Mouse (Mus musculus) liver, embryonic 13.5 days (tissue): ENCODE results near the gene Aar2. TPM values are rescaled to one million over a fixed set of nuclear protein-coding genes. Genes with fewer than 3 reads are reported as not detected.

Experiments used
- ATAC-seq: fragments of 200-750 bp; cut with Nextera tagmentation; 2 replicates; pipeline ENCODE4 v1.8.0; 2017; ENCODE audit warnings: low read depth, mild to moderate bottlenecking, moderate number of reproducible peaks, moderate library complexity
- DNase-seq: peaks from one replicate; pipeline ENCODE4 v3.0.0; 2022
- H3K27ac ChIP-seq: fragments of 300-500 bp; sonication (generic); 2 replicates; pipeline ENCODE4 v1.5.1; 2015; ENCODE audit warnings: moderate library complexity, mild to moderate bottlenecking, inconsistent platforms
- H3K27me3 ChIP-seq: fragments of 300-500 bp; sonication (generic); 2 replicates; pipeline ENCODE4 v1.6.1; 2015; ENCODE audit warnings: mild to moderate bottlenecking, inconsistent platforms
- H3K36me3 ChIP-seq: fragments of 300-500 bp; sonication (generic); 2 replicates; pipeline ENCODE4 v1.6.1; 2015; ENCODE audit warnings: mild to moderate bottlenecking, inconsistent platforms
- H3K4me1 ChIP-seq: fragments of 300-500 bp; sonication (generic); replicated peaks from 2 replicates; pipeline ENCODE4 v1.6.1; 2015; ENCODE audit warnings: inconsistent platforms
- H3K4me2 ChIP-seq: fragments of 300-500 bp; sonication (generic); 2 replicates; pipeline ENCODE4 v1.6.1; 2015; ENCODE audit warnings: inconsistent platforms, mild to moderate bottlenecking, moderate library complexity
- H3K4me3 ChIP-seq: fragments of 300-500 bp; sonication (generic); replicated peaks from 2 replicates; pipeline ENCODE4 v1.5.1; 2015; ENCODE audit warnings: mild to moderate bottlenecking, inconsistent platforms
- H3K9ac ChIP-seq: fragments of 300-500 bp; sonication (generic); 2 replicates; pipeline ENCODE4 v1.6.1; 2015; ENCODE audit warnings: mild to moderate bottlenecking, inconsistent platforms
- H3K9me3 ChIP-seq: fragments of 300-500 bp; sonication (generic); replicated peaks from 2 replicates; pipeline ENCODE4 v1.6.1; 2016; ENCODE audit warnings: inconsistent platforms
- WGBS: fragments of 180-500 bp; shearing (Covaris S2); methylation state at CpG from one replicate; pipeline ENCODE4 v1.1.7; 2015; ENCODE audit not compliant: insufficient replicate concordance; 5-methylcytosine and 5-hydroxymethylcytosine counted together
- polyA plus RNA-seq: library from polyadenylated mRNA; unstranded; fragments of >200 nt; fragmentation: Nextera tagmentation; extraction: Ambion mirVana; gene quantifications from 2 replicates; pipeline ENCODE4 v1.2.1, GENCODE M21; 2015

Aar2 gene
- polyA plus RNA-seq, 1 experiment from 2014 or later, result 15.6 TPM

- ATAC-seq (no peak), DNase-seq (no peak)
- no peak overlapping the region for H3K9ac ChIP-seq
- no peak overlapping the region for H3K4me2 ChIP-seq
- H3K4me3 ChIP-seq, result no peak overlapping the region
- no peaks in the 10 kb centered on the region for H3K9me3 ChIP-seq
- H3K27ac ChIP-seq, result no peak overlapping the region
- WGBS, result 45% methylated on average over 11 of the region's 11 CpGs
- no peaks in the 10 kb centered on the region for H3K36me3 ChIP-seq
- H3K4me1 ChIP-seq, result no peaks in the 10 kb centered on the region
- no peaks in the 10 kb centered on the region for H3K27me3 ChIP-seq
Observed at GRCm38 (mm10) chr2:156522994-156523393, 24.4 kb upstream of the Aar2 start.

GRCm38 (mm10) chr2:156524078-156524477 is 23.3 kb upstream of the Aar2 start:
- H3K9me3 ChIP-seq, result no peaks in the 10 kb centered on the region
- ATAC-seq (no peak), DNase-seq (no peak)
- H3K4me2 ChIP-seq, result no peak overlapping the region
- no peak overlapping the region for H3K4me3 ChIP-seq
- WGBS, result 28% methylated on average over 3 of the region's 3 CpGs
- H3K36me3 ChIP-seq, result no peaks in the 10 kb centered on the region
- no peaks in the 10 kb centered on the region for H3K27me3 ChIP-seq
- H3K27ac ChIP-seq, result no peak overlapping the region
- H3K9ac ChIP-seq, result no peak overlapping the region
- no peaks in the 10 kb centered on the region for H3K4me1 ChIP-seq

GRCm38 (mm10) chr2:156529726-156530125 is 17.7 kb upstream of the Aar2 start:
- no peak overlapping the region for H3K4me3 ChIP-seq
- no peaks in the 10 kb centered on the region for H3K9me3 ChIP-seq
- H3K4me2 ChIP-seq, result no peak overlapping the region
- WGBS, result 38% methylated on average over 2 of the region's 2 CpGs
- H3K9ac ChIP-seq, result no peak overlapping the region
- DNase-seq (no peak), ATAC-seq (no peak)
- no peaks in the 10 kb centered on the region for H3K4me1 ChIP-seq
- no peak overlapping the region for H3K27ac ChIP-seq
- no peaks in the 10 kb centered on the region for H3K36me3 ChIP-seq
- H3K27me3 ChIP-seq, result no peaks in the 10 kb centered on the region

- Histone ChIP-seq H3K4me2 (no peak overlapping the region), H3K4me3 (no peak overlapping the region), H3K36me3 (no peaks in the 10 kb centered on the region), H3K27ac (no peak overlapping the region), H3K27me3 (no peaks in the 10 kb centered on the region), H3K9ac (no peak overlapping the region), H3K9me3 (no peaks in the 10 kb centered on the region), H3K4me1 (no peaks in the 10 kb centered on the region)
- DNase-seq (no peak), ATAC-seq (no peak)
- WGBS, result 62% methylated on average over 2 of the region's 2 CpGs
Observed at GRCm38 (mm10) chr2:156533160-156533559, 14.2 kb upstream of the Aar2 start.

GRCm38 (mm10) chr2:156538817-156539555 is 8.4 kb upstream of the Aar2 start:
- H3K27me3 ChIP-seq, result no peaks in the 10 kb centered on the region
- 63% methylated on average over 7 of the region's 7 CpGs for WGBS
- H3K36me3 ChIP-seq, result no peaks in the 10 kb centered on the region
- H3K9ac ChIP-seq, result no peak overlapping the region
- H3K4me3 ChIP-seq, result no peak overlapping the region
- no peaks in the 10 kb centered on the region for H3K9me3 ChIP-seq
- no peak overlapping the region for H3K27ac ChIP-seq
- no peak for ATAC-seq
- no peaks in the 10 kb centered on the region for H3K4me1 ChIP-seq
- no peak overlapping the region for H3K4me2 ChIP-seq
- no peak for DNase-seq

- Histone ChIP-seq H3K9me3 (no peaks in the 10 kb centered on the region), H3K27ac (no peak overlapping the region), H3K36me3 (no peaks in the 10 kb centered on the region), H3K4me2 (no peak overlapping the region), H3K4me3 (no peak overlapping the region), H3K9ac (no peak overlapping the region), H3K27me3 (no peaks in the 10 kb centered on the region), H3K4me1 (peaks cover 2% of the 10 kb centered on the region; the same call in 1 of the 2 replicates)
- 60% methylated on average over 7 of the region's 7 CpGs for WGBS
- DNase-seq (no peak), ATAC-seq (no peak)
Observed at GRCm38 (mm10) chr2:156540991-156541390, 6.4 kb upstream of the Aar2 start.

- no peak for DNase-seq
- H3K4me3 ChIP-seq, result no peak overlapping the region
- H3K27ac ChIP-seq, result no peak overlapping the region
- WGBS, result 66% methylated on average over 8 of the region's 8 CpGs
- H3K4me1 ChIP-seq, result peaks cover 9% of the 10 kb centered on the region; the same call in 1 of the 2 replicates
- H3K27me3 ChIP-seq, result no peaks in the 10 kb centered on the region
- no peak overlapping the region for H3K9ac ChIP-seq
- ATAC-seq, result no peak
- H3K9me3 ChIP-seq, result no peaks in the 10 kb centered on the region
- H3K36me3 ChIP-seq, result no peaks in the 10 kb centered on the region
- H3K4me2 ChIP-seq, result no peak overlapping the region
Observed at GRCm38 (mm10) chr2:156542410-156542809, 5.0 kb upstream of the Aar2 start.

- H3K4me2 ChIP-seq, result no peak overlapping the region
- ATAC-seq (no peak), DNase-seq (no peak)
- 60% methylated on average over 3 of the region's 3 CpGs for WGBS
- no peaks in the 10 kb centered on the region for H3K9me3 ChIP-seq
- H3K36me3 ChIP-seq, result no peaks in the 10 kb centered on the region
- no peak overlapping the region for H3K27ac ChIP-seq
- peaks cover 19% of the 10 kb centered on the region for H3K4me1 ChIP-seq
- H3K27me3 ChIP-seq, result no peaks in the 10 kb centered on the region
- H3K4me3 ChIP-seq, result no peak overlapping the region
- H3K9ac ChIP-seq, result no peak overlapping the region
Observed at GRCm38 (mm10) chr2:156543804-156544203, 3.6 kb upstream of the Aar2 start.

GRCm38 (mm10) chr2:156552421-156552820 is 5.0 kb downstream of the Aar2 start:
- no peaks in the 10 kb centered on the region for H3K9me3 ChIP-seq
- no peak overlapping the region for H3K27ac ChIP-seq
- H3K27me3 ChIP-seq, result no peaks in the 10 kb centered on the region
- ATAC-seq, result no peak
- DNase-seq, result no peak
- H3K4me2 ChIP-seq, result no peak overlapping the region
- WGBS, result 76% methylated on average over 4 of the region's 4 CpGs
- H3K4me3 ChIP-seq, result no peak overlapping the region
- no peak overlapping the region for H3K9ac ChIP-seq
- H3K36me3 ChIP-seq, result peaks cover 66% of the 10 kb centered on the region
- H3K4me1 ChIP-seq, result peaks cover 15% of the 10 kb centered on the region

- H3K36me3 ChIP-seq, result peaks cover 63% of the 10 kb centered on the region
- ATAC-seq, result no peak
Observed at GRCm38 (mm10) chr2:156561808-156562207, 14.4 kb downstream of the Aar2 start.

GRCm38 (mm10) chr2:156563557-156563956 is 16.2 kb downstream of the Aar2 start:
- Histone ChIP-seq H3K9ac (no peak overlapping the region), H3K9me3 (no peaks in the 10 kb centered on the region), H3K4me3 (no peak overlapping the region), H3K4me2 (no peak overlapping the region), H3K27ac (no peak overlapping the region), H3K36me3 (peaks cover 62% of the 10 kb centered on the region), H3K27me3 (no peaks in the 10 kb centered on the region), H3K4me1 (peaks cover 11% of the 10 kb centered on the region)
- 83% methylated on average over 5 of the region's 5 CpGs for WGBS
- no peak for DNase-seq
- no peak for ATAC-seq

More at GRCm38 (mm10) chr2:156561808-156562207, 14.4 kb downstream of the Aar2 start:
- Histone ChIP-seq H3K4me3 (no peak overlapping the region), H3K27ac (no peak overlapping the region), H3K9me3 (no peaks in the 10 kb centered on the region), H3K9ac (no peak overlapping the region), H3K27me3 (no peaks in the 10 kb centered on the region), H3K4me1 (peaks cover 11% of the 10 kb centered on the region), H3K4me2 (no peak overlapping the region)
- WGBS, result 6% methylated on average over 2 of the region's 2 CpGs
- no peak for DNase-seq

- Histone ChIP-seq H3K4me1 (peaks cover 5% of the 10 kb centered on the region), H3K9ac (no peak overlapping the region), H3K36me3 (peaks cover 50% of the 10 kb centered on the region), H3K4me3 (no peak overlapping the region), H3K9me3 (no peaks in the 10 kb centered on the region), H3K4me2 (no peak overlapping the region), H3K27ac (no peak overlapping the region), H3K27me3 (no peaks in the 10 kb centered on the region)
- ATAC-seq (no peak), DNase-seq (no peak)
- 77% methylated on average over 2 of the region's 2 CpGs for WGBS
Observed at GRCm38 (mm10) chr2:156566512-156566911, 19.1 kb downstream of the Aar2 start.
